Mouse (Mus musculus) kidney, postnatal 25 days (tissue): Measurements from ENCODE around the gene Gm21833.
"Not testable (repeated sequence)": the region's sequence is repeated elsewhere in the genome, so short reads cannot be mapped to it uniquely, and the experiment has no call there.

Experiments
- DNase-seq, 2 experiments: peaks; one replicate each; pipeline ENCODE4 v3.0.0; 2021; ENCODE audit warnings: mixed read lengths in 2 of 2

The Gm21833 gene

DNA sequence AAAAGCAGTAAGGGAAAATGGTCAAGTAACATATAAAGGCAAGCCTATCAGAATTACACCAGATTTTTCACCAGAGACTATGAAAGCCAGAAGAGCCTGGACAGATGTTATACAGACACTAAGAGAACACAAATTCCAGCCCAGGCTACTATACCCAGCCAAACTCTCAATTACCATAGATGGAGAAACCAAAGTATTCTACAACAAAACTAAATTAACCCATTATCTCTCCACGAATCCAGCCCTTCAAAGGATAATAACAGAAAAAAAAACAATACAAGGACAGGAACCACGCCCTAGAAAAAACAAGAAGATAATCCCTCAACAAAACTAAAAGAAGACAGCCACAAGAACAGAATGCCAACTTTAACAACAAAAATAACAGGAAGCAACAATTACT is at the start of gene Gm21833:
TSS of gene Gm21833 (plus strand) at position 301 of the 400 bp plus-strand sequence.
- DNase-seq, result not testable (repeated sequence)

DNA sequence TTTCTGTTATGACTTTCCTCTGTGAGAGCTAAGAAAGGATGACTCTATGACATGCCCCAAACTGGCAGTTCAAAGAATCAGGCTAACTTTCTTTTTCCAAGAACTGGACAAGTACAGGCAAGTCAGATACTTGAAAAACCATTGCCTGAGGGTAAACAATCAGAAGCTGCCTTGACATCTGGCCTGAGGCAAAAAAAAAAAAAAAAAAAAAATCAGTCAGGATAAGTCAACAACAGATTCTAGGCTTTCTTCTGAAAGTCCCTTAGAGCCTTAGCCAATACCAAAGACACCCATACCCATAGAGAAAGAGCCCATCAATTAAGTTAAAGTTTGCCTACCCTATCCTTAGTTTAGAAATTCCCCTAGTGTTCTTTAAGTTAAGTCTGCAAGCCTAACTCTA is 38.7 kb upstream of the Gm21833 start:
- no peak for DNase-seq

DNA sequence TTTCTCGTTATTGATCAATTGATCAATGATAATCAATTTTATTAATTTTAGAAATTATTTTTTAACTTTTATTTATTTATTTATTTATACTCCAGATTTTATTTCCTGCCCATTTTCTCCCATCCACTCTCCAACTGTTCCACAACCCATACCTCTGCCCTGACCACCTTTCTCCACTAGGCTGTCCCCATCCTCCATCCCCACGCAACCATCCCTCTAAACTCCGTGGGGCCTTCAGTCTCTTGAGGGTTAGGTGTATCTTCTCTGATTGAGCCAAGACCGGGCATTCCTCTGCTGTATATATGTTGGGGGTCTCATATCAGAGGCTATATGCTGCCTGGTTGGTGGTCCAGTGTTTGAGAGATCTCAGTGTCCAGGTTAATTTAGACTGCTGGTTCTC is 31.7 kb upstream of the Gm21833 start:
- DNase-seq, result no peak

GRCm38 (mm10) chr16:82815255-82815654 is 12.9 kb upstream of the Gm21833 start:
- DNase-seq, result no peak

GRCm38 (mm10) chr16:82816615-82817014 is 11.6 kb upstream of the Gm21833 start:
- DNase-seq, result no peak

DNA sequence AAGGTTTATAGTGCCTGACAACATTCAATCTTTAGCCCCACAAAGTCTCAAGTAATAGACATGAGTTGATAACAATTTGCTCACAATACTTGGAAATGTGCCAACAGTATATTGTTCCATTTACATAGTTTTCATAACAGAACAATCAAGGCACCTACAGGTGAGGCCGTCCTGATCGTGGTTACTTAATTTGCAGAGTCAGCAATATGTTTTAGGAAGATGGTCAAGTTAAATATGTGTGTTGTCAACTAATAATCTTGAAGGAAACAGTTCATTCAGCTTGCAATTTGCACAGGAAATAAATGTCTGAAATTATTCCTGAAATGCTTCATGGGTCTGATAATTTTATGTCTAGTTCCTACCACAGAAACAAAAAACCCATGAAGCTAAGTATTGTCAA is 27.6 kb downstream of the Gm21833 start:
- DNase-seq, result no peak

DNA sequence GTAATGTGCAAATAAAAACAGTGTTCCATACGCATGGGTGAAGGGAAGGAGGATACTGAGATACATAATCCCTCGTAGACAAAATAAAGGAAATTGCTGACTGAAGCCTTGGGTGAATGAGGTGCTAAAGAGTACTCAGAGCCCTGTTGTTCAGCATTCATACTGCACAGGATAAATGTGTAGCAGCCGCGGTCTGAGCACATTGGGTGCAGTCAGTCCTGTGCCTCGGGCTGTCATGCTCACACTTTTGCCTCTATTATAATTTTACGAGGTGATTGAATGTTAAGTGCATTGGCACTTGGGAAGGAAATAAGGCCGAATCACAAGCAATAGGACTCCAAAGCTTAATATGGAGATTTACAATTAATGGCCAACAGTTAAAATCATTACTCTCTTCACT is 36.4 kb downstream of the Gm21833 start:
- DNase-seq, result no peak
